In the genomic region with DNA sequence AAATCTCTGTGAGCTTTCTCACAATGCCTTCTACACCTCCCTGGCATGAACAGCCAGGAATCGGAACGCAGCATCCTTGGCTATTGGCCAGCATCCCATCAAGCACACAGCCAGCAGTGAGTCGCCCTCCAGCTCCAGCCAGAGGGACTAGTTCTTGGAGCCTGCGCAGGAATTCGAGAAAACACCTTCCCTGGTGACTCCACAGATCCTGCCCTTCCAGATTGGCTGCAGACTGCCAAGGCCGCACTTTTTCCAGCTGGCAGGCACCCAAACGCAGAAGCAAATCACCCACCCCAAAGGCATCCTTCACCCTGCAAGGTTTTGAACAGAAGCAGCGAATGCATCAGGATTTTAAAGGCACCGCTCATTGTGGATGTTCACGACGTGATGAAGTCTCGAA, we compare ENCODE assay signal across 15 mouse cellular contexts. TPM values are rescaled to one million over a fixed set of nuclear protein-coding genes. Genes with fewer than 3 reads are reported as not detected.
A peak's percentile ranks its signal among the peaks of the same experiment; 100 is the strongest.
DNase-seq lines count a peak whose midpoint lies in the region; ATAC-seq and TF ChIP-seq lines count a peak whose summit lies in the region.
"Had no signal": no experiment of that assay in that cellular context is flagged by ENCODE, and none has a peak within 500 bp of the region (broad histone marks: within the 10 kb centered on the region; RNA-seq: fewer than 3 reads in every experiment).

No protein-coding gene starts in this region.

- no peak overlapping the region for H3K4me3 ChIP-seq in heart, embryonic 11.5 days (ENCODE audit: low read depth, low read length)
- H3K4me3 ChIP-seq in midbrain, postnatal 0 days (ENCODE audit: low read depth, low read length) = no peak overlapping the region
- H3K4me3 ChIP-seq in midbrain, embryonic 13.5 days (replicated peaks) = no peak overlapping the region

- no peaks in the 10 kb centered on the region for H3K4me1 ChIP-seq in heart, embryonic 11.5 days (ENCODE audit: control insufficient read depth, insufficient read depth, low read length)
- no peaks in the 10 kb centered on the region for H3K4me1 ChIP-seq in midbrain, postnatal 0 days (ENCODE audit: insufficient read depth, low read length)
- no peaks in the 10 kb centered on the region for H3K4me1 ChIP-seq in midbrain, embryonic 13.5 days (replicated peaks)

- intact Hi-C loops in heart, postnatal 36 days (cut with DNase I) = no loop called here

- no peak overlapping the region for H3K27ac ChIP-seq in heart, embryonic 11.5 days (ENCODE audit: low read depth, low read length)
- H3K27ac ChIP-seq in midbrain, postnatal 0 days (ENCODE audit: low read depth, low read length) = no peak overlapping the region
- no peak overlapping the region for H3K27ac ChIP-seq in midbrain, embryonic 13.5 days

- no peaks in the 10 kb centered on the region for H3K36me3 ChIP-seq in heart, embryonic 11.5 days (ENCODE audit: control insufficient read depth, insufficient read depth, low read length)
- no peaks in the 10 kb centered on the region for H3K36me3 ChIP-seq in midbrain, postnatal 0 days (ENCODE audit: insufficient read depth, low read length)
- no peaks in the 10 kb centered on the region for H3K36me3 ChIP-seq in midbrain, embryonic 13.5 days

- no peaks in the 10 kb centered on the region for H3K9me3 ChIP-seq in heart, embryonic 11.5 days (replicated peaks; ENCODE audit: control insufficient read depth, low read length)
- H3K9me3 ChIP-seq in midbrain, postnatal 0 days (ENCODE audit: low read length) = no peaks in the 10 kb centered on the region
- H3K9me3 ChIP-seq in midbrain, embryonic 13.5 days = no peaks in the 10 kb centered on the region

- no peak for TF ChIP-seq CTCF in midbrain, postnatal 0 days (IDR thresholded peaks at IDR 0.05)
- TF ChIP-seq CTCF in brain, embryonic 14.5 days (IDR thresholded peaks at IDR 0.05; ENCODE audit: borderline replicate concordance, extremely low read depth, insufficient read depth, insufficient read length) = no peak

- H3K9ac ChIP-seq in heart, embryonic 11.5 days (ENCODE audit: low read depth, low read length) = no peak overlapping the region
- H3K9ac ChIP-seq in midbrain, postnatal 0 days (replicated peaks; ENCODE audit: low read length, poor library complexity, severe bottlenecking) = no peak overlapping the region
- H3K9ac ChIP-seq in midbrain, embryonic 13.5 days (replicated peaks) = no peak overlapping the region

- H3K27me3 ChIP-seq in heart, embryonic 11.5 days (ENCODE audit: control insufficient read depth, insufficient read depth, low read length) = no peaks in the 10 kb centered on the region
- H3K27me3 ChIP-seq in midbrain, postnatal 0 days (ENCODE audit: insufficient read depth, low read length) = no peaks in the 10 kb centered on the region
- H3K27me3 ChIP-seq in midbrain, embryonic 13.5 days = no peaks in the 10 kb centered on the region

- TF ChIP-seq POLR2A in brain, embryonic 14.5 days (IDR thresholded peaks at IDR 0.05; ENCODE audit: borderline replicate concordance, extremely low read depth, insufficient read depth, insufficient read length, poor library complexity, severe bottlenecking) = no peak

- peak; percentile 6 for DNase-seq in heart, adult 8-10 months (ENCODE audit: low spot score)
- peak; percentile 55 for DNase-seq in midbrain, postnatal 0 days (ENCODE audit: low spot score)
- DNase-seq in brain, embryonic 14.5 days (ENCODE audit: low read depth) = peak; percentile 68
- peak; percentile 4 to 9 for DNase-seq in heart, postnatal 36 days
- no peak for DNase-seq in liver
- DNase-seq: kidney, adult 11 months; layer of hippocampus, adult 9-11 months; thymus, adult 2 months had no signal

- H3K4me2 ChIP-seq in heart, embryonic 11.5 days = no peak overlapping the region
- H3K4me2 ChIP-seq in midbrain, postnatal 0 days (ENCODE audit: low read depth, low read length, poor library complexity, severe bottlenecking) = no peak overlapping the region
- H3K4me2 ChIP-seq in midbrain, embryonic 13.5 days (replicated peaks) = no peak overlapping the region
- H3K4me2 ChIP-seq: liver, embryonic 11.5 days had no signal

- no peak for ATAC-seq in heart, embryonic 11.5 days (replicated peaks; ENCODE audit: insufficient number of reproducible peaks, low FRiP score, low TSS enrichment)
- ATAC-seq in midbrain, postnatal 0 days (ENCODE audit: low FRiP score) = no peak
- ATAC-seq in midbrain, embryonic 13.5 days = no peak
- ATAC-seq in monocyte, adult 5-6 weeks (replicated peaks; ENCODE audit: insufficient number of reproducible peaks, low FRiP score, low TSS enrichment, poor library complexity, severe bottlenecking) = no peak

- 79% methylated on average over 12 of the region's 12 CpGs for WGBS in heart, embryonic 11.5 days (ENCODE audit: insufficient replicate concordance)
- WGBS in midbrain, postnatal 0 days = 64% methylated on average over 12 of the region's 12 CpGs
- WGBS in midbrain, embryonic 13.5 days = 88% methylated on average over 12 of the region's 12 CpGs

RNA-seq across cellular contexts. Expression of gene Krtap11-1, which starts 42.7 kb away (rescaled TPM):
- total RNA-seq in heart, adult 8-10 months (2022) = not detected
- polyA plus RNA-seq in heart, embryonic 11.5 days (2014; fragmentation: Nextera tagmentation; extraction: Ambion mirVana) = not detected in 2 replicates
- not detected in 2 replicates for total RNA-seq in midbrain, postnatal 0 days (2014; rRNA removed)
- not detected in 2 replicates for polyA plus RNA-seq in midbrain, postnatal 0 days (2015; fragmentation: Nextera tagmentation; extraction: Ambion mirVana)
- not detected in 2 replicates for polyA plus RNA-seq in midbrain, embryonic 13.5 days (2015; fragmentation: Nextera tagmentation; extraction: Ambion mirVana)
- polyA plus RNA-seq in brain, embryonic 14.5 days (2012; rRNA removed) = not detected in 2 replicates
- not detected for total RNA-seq in heart, postnatal 36 days (2021)
- not detected in 3 replicates for total RNA-seq in monocyte, adult 5-6 weeks (2017)
- total RNA-seq: gastrocnemius, postnatal 4 days had no signal
- polyA plus RNA-seq: cerebellum, adult 2 months; liver, embryonic 11.5 days; small intestine, adult 2 months; thymus, adult 2 months had no signal
